Mouse (Mus musculus): Measurements from ENCODE around the gene Zfp953. TPM values are rescaled to one million over a fixed set of nuclear protein-coding genes. Genes with fewer than 3 reads are reported as not detected.

Gene Zfp953
- polyA plus RNA-seq, 1 experiment from 2014 or later: 0.65 TPM

DNA sequence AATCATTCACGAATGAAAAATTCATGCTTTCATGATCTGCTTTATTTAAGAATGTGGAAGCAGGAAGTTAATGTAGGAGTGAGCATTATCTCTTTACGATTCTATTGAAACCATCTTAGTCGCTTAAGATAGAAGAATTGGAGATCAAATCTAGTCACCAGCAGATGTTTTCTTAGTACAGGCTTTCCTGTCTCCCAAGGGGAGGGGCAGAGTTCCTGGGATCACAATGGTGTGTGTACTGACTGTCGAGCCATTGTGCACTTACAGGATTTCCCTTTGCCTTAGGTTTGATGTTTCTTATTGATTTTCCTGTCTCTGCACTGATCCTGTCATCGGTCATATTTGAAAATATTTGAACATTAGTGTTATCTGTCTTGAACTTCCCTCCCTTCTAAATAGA is 53.7 kb downstream of the Zfp953 start:
- Histone ChIP-seq H3K4me1 (ENCODE audit: control insufficient read depth, insufficient read depth, low read length) (peaks cover 11% of the 10 kb centered on the region), H3K9me3 (replicated peaks; ENCODE audit: control insufficient read depth, low read length, poor library complexity, severe bottlenecking) (peaks cover 2% of the 10 kb centered on the region; the same call in 1 of the 2 replicates), H3K4me2 (ENCODE audit: low read length) (peak overlapping the region; percentile 97), H3K36me3 (ENCODE audit: control insufficient read depth, insufficient read depth, low read length) (no peaks in the 10 kb centered on the region), H3K27me3 (ENCODE audit: control insufficient read depth, insufficient read depth, low read depth, low read length) (no peaks in the 10 kb centered on the region), H3K27ac (ENCODE audit: low read length) (peak overlapping the region; percentile 74), H3K9ac (ENCODE audit: low read depth, low read length) (peak overlapping the region; percentile 49), H3K4me3 (ENCODE audit: low read depth, low read length) (peak overlapping the region; percentile 77)
- 31% methylated on average over 5 of the region's 5 CpGs for WGBS
- peak; percentile 82 for ATAC-seq

- WGBS: 12% methylated on average over 16 of the region's 16 CpGs
- H3K4me1 ChIP-seq (ENCODE audit: control insufficient read depth, insufficient read depth, low read length): peaks cover 11% of the 10 kb centered on the region
- H3K36me3 ChIP-seq (ENCODE audit: control insufficient read depth, insufficient read depth, low read length): no peaks in the 10 kb centered on the region
- no peaks in the 10 kb centered on the region; the same call in 1 of the 2 replicates for H3K9me3 ChIP-seq (replicated peaks; ENCODE audit: control insufficient read depth, low read length, poor library complexity, severe bottlenecking)
- peak within 1 kb of the TSS; percentile 74 for H3K27ac ChIP-seq (ENCODE audit: low read length)
- peak; percentile 100 for ATAC-seq
- no peaks in the 10 kb centered on the region for H3K27me3 ChIP-seq (ENCODE audit: control insufficient read depth, insufficient read depth, low read depth, low read length)
- peak within 1 kb of the TSS; percentile 77 for H3K4me3 ChIP-seq (ENCODE audit: low read depth, low read length)
- peak within 1 kb of the TSS; percentile 97 for H3K4me2 ChIP-seq (ENCODE audit: low read length)
- peak within 1 kb of the TSS; percentile 82 for H3K9ac ChIP-seq (ENCODE audit: low read depth, low read length)
Measured at GRCm38 (mm10) chr13:67305822-67306672, 54.4 kb downstream of the Zfp953 start, which contains the start of gene Zfp457. Zfp457 (minus strand) TSS chr13:67306485.

Other genes starting within 250 kb of the Zfp953 start
- gene Rslcan18, start 244.3 kb downstream of the Zfp953 start, polyA plus RNA-seq (2015; fragmentation: Nextera tagmentation; extraction: Ambion mirVana): not detected in 2 replicates
- 4.5 and 4.9 TPM in 2 replicates for gene Zfp759, start 238.9 kb downstream of the Zfp953 start, polyA plus RNA-seq (2015; fragmentation: Nextera tagmentation; extraction: Ambion mirVana)
- gene Rsl1, start 187.4 kb downstream of the Zfp953 start, polyA plus RNA-seq (2015; fragmentation: Nextera tagmentation; extraction: Ambion mirVana): 7.7 and 8.2 TPM in 2 replicates
- gene Zfp455, start 166.1 kb downstream of the Zfp953 start, polyA plus RNA-seq (2015; fragmentation: Nextera tagmentation; extraction: Ambion mirVana): 2.3 and 2.9 TPM in 2 replicates
- 5.8 and 6.9 TPM in 2 replicates for gene Zfp458, start 82.1 kb downstream of the Zfp953 start, polyA plus RNA-seq (2015; fragmentation: Nextera tagmentation; extraction: Ambion mirVana)
- gene Zfp457, start 54.1 kb downstream of the Zfp953 start, polyA plus RNA-seq (2015; fragmentation: Nextera tagmentation; extraction: Ambion mirVana): 0.97 and 1.2 TPM in 2 replicates
- 1.6 and 1.9 TPM in 2 replicates for gene Zfp595, start 28.0 kb downstream of the Zfp953 start, polyA plus RNA-seq (2015; fragmentation: Nextera tagmentation; extraction: Ambion mirVana)
- gene Gm28044, start 69 bp downstream of the Zfp953 start, polyA plus RNA-seq (2015; fragmentation: Nextera tagmentation; extraction: Ambion mirVana): not detected in 2 replicates
- gene Gm28041, start 15.1 kb upstream of the Zfp953 start, polyA plus RNA-seq (2015; fragmentation: Nextera tagmentation; extraction: Ambion mirVana): 0.31 TPM in 1 of 2 replicates, not detected in the other
- gene Zfp456, start 15.2 kb upstream of the Zfp953 start, polyA plus RNA-seq (2015; fragmentation: Nextera tagmentation; extraction: Ambion mirVana): 0.58 and 0.67 TPM in 2 replicates
- 3.8 and 4.0 TPM in 2 replicates for gene Zfp429, start 39.2 kb upstream of the Zfp953 start, polyA plus RNA-seq (2015; fragmentation: Nextera tagmentation; extraction: Ambion mirVana)
- gene Zfp459, start 60.8 kb upstream of the Zfp953 start, polyA plus RNA-seq (2015; fragmentation: Nextera tagmentation; extraction: Ambion mirVana): 0.77 and 1.7 TPM in 2 replicates
- gene Zfp874a, start 91.0 kb upstream of the Zfp953 start, polyA plus RNA-seq (2015; fragmentation: Nextera tagmentation; extraction: Ambion mirVana): 6.5 TPM in 2 replicates
- gene Zfp874b, start 123.7 kb upstream of the Zfp953 start, polyA plus RNA-seq (2015; fragmentation: Nextera tagmentation; extraction: Ambion mirVana): 3.0 and 3.1 TPM in 2 replicates
- gene Zfp58, start 139.9 kb upstream of the Zfp953 start, polyA plus RNA-seq (2015; fragmentation: Nextera tagmentation; extraction: Ambion mirVana): 11.4 and 12.9 TPM in 2 replicates
- 0.40 and 0.50 TPM in 2 replicates for gene Gm26965, start 165.5 kb upstream of the Zfp953 start, polyA plus RNA-seq (2015; fragmentation: Nextera tagmentation; extraction: Ambion mirVana)
- gene Zfp87, start 165.6 kb upstream of the Zfp953 start, polyA plus RNA-seq (2015; fragmentation: Nextera tagmentation; extraction: Ambion mirVana): 35.8 and 38.0 TPM in 2 replicates
- gene Zfp748, start 193.2 kb upstream of the Zfp953 start, polyA plus RNA-seq (2015; fragmentation: Nextera tagmentation; extraction: Ambion mirVana): 16.0 and 16.3 TPM in 2 replicates
- gene Zfp729b, start 249.1 kb upstream of the Zfp953 start, polyA plus RNA-seq (2015; fragmentation: Nextera tagmentation; extraction: Ambion mirVana): 5.5 and 5.8 TPM in 2 replicates